Mouse (Mus musculus): ENCODE data around the gene Icosl.

DNA sequence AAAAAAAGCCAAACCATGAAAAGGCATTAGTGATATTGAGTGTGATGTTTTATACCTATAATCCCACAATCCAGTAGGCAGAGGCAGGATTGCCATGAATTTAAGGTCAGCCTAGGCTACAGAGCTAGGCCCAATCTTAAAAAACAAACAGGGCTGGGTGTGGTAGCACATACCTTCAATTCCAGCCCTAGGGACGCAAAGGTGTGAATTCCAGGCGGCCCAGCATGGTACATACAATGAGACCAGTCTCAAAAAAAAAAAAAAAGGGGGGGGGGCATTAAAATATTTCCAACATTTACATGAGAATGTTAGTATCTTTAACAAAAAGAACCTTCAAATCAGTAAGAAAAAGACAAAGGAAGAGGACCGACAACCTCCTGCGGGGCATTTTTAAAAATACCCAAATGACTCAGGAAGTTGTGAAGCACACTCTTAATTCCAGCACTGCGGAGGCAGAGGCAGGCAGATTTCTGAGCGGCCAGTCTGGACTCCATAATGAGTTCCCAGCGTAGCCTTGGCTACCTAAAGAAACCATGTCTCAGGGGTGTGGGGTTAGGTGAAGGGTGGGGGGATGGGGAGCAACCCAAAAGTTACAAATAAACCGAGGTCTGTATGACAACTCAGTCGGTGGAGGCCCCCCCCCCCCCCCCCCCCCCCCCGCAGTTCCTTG is 20.9 kb upstream of the Icosl start:
- TF ChIP-seq POLR2A (IDR thresholded peaks at IDR 0.05; ENCODE audit: borderline replicate concordance, insufficient read depth, low read length) (no peak), CTCF (IDR thresholded peaks at IDR 0.05; ENCODE audit: borderline replicate concordance, insufficient read depth, low read depth, low read length) (no peak)

Data from cerebellum, adult 2 months (tissue).